Mouse (Mus musculus) olfactory bulb, adult 2 months (tissue): Measurements from ENCODE around the gene Lrrc3c.

Source experiments
- CTCF ChIP-seq: fragments of 200-500 bp; IDR thresholded peaks from 2 replicates; pipeline ENCODE4 v1.5.1; 2012; ENCODE audit warnings: low read depth, mild to moderate bottlenecking, low read length, moderate library complexity; ENCODE audit not compliant: insufficient read depth
- POLR2A ChIP-seq: fragments of 200-500 bp; IDR thresholded peaks from 2 replicates; pipeline ENCODE4 v1.6.1; 2012; ENCODE audit warnings: mild to moderate bottlenecking, low read depth, low read length, moderate library complexity; ENCODE audit not compliant: insufficient read depth

- TF ChIP-seq POLR2A = no peak
- TF ChIP-seq CTCF = no peak
Measured at GRCm38 (mm10) chr11:98563921-98564414, 34.1 kb upstream of the Lrrc3c start.
